Mouse (Mus musculus): Measurements from ENCODE around the gene Hivep1. TPM values are rescaled to one million over a fixed set of nuclear protein-coding genes. Genes with fewer than 3 reads are reported as not detected.

The Hivep1 gene
- total and polyA plus RNA-seq, 3 experiments, result 2.2 to 15.9 TPM; not detected in 1

DNA sequence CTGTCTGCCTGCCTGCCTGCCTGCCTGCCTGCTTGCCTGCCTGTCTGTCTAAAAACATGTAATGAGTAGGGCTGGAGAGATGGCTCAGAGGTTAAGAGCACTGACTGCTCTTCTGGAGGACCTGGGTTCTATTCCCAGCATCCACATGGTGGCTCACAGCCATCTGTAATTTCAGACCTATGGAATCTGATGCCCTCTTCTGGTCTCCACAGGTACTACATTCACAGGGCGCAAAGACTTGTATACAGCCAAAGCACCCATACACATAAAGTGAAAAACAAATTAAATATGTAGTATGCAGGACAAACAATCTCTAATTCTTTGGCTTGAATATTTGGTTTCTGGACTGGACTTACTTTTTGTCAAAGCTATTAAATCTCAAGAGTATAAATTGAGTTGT lies 46.7 kb downstream of the Hivep1 start:
- Histone ChIP-seq H3K9me3 (replicated peaks; ENCODE audit: insufficient read depth, low read length) (no peaks in the 10 kb centered on the region), H3K9ac (ENCODE audit: control insufficient read depth, low read depth, low read length, poor library complexity, severe bottlenecking) (no peak overlapping the region), H3K36me3 (ENCODE audit: control insufficient read depth in 1 of 2, insufficient read depth in 2 of 2, low read length in 2 of 2) (peaks cover 0 to 24% of the 10 kb centered on the region in 2 experiments; a peak in 2 of 4 replicates), H3K27ac (ENCODE audit: control insufficient read depth, low read depth, low read length) (no peak overlapping the region), H3K79me2 (ENCODE audit: control insufficient read depth, insufficient read depth, low read length, poor library complexity) (peaks cover 14% of the 10 kb centered on the region), H3K4me3 (ENCODE audit: control insufficient read depth in 1 of 2, insufficient read depth in 1 of 2, low read depth in 2 of 2, low read length in 2 of 2) (no peak overlapping the region), H3K4me1 (ENCODE audit: control insufficient read depth in 1 of 2, insufficient read depth in 2 of 2, low read length in 2 of 2) (peaks cover 24 to 31% of the 10 kb centered on the region in 2 experiments), H3K27me3 (ENCODE audit: control insufficient read depth in 1 of 2, insufficient read depth in 2 of 2, low read length in 2 of 2) (no peaks in the 10 kb centered on the region)
- peak; percentile 65 for DNase-seq (ENCODE audit: low read depth, low spot score)
- TF ChIP-seq SMC3 (IDR thresholded peaks at IDR 0.05; ENCODE audit: low read depth, low read length) (peak; percentile 39), ZC3H11A (IDR thresholded peaks at IDR 0.05; ENCODE audit: low read depth, low read length) (peak; percentile 16; the same call in 1 of the 2 replicates), CTCF (IDR thresholded peaks at IDR 0.05 in 2 of 3, conservative IDR thresholded peaks at IDR 0.05 in 1 of 3; ENCODE audit: control insufficient read depth in 1 of 3, insufficient read depth in 1 of 3, low read depth in 2 of 3, low read length in 3 of 3, poor library complexity in 1 of 3, severe bottlenecking in 1 of 3) (peak; percentile 22 to 48 (median 38); a peak in 4 of 6 replicates), USF2 (IDR thresholded peaks at IDR 0.05; ENCODE audit: borderline replicate concordance in 1 of 2, insufficient read depth in 1 of 2, low read depth in 1 of 2, low read length in 2 of 2) (no peak), RAD21 (IDR thresholded peaks at IDR 0.05; ENCODE audit: low read depth, low read length) (peak; percentile 39)

DNA sequence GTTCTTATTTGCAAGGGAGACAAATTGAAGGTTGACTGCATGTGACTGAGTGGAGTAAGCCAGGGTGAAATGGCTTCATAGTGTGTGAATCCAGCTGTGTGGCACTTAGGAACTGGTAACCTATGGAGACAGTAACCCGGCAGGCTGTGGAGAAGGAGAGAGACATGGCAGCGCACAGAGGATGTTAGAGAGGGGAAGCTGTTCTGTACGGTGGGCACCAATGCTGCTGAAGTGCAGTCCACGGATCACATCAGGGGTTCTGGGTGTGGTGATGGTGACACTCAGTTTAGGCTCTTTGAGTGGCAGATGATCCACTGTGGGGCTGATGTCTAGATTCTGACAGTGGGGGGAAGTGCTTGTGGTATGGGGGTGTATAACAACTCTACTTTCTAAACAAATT lies 47.7 kb downstream of the Hivep1 start:
- Histone ChIP-seq H3K36me3 (ENCODE audit: control insufficient read depth in 1 of 2, insufficient read depth in 2 of 2, low read length in 2 of 2) (peaks cover 0 to 22% of the 10 kb centered on the region in 2 experiments; a peak in 2 of 4 replicates), H3K9me3 (replicated peaks; ENCODE audit: insufficient read depth, low read length) (no peaks in the 10 kb centered on the region), H3K27ac (ENCODE audit: control insufficient read depth, low read depth, low read length) (no peak overlapping the region), H3K79me2 (ENCODE audit: control insufficient read depth, insufficient read depth, low read length, poor library complexity) (peaks cover 18% of the 10 kb centered on the region), H3K27me3 (ENCODE audit: control insufficient read depth in 1 of 2, insufficient read depth in 2 of 2, low read length in 2 of 2) (no peaks in the 10 kb centered on the region), H3K9ac (ENCODE audit: control insufficient read depth, low read depth, low read length, poor library complexity, severe bottlenecking) (no peak overlapping the region), H3K4me1 (ENCODE audit: control insufficient read depth in 1 of 2, insufficient read depth in 2 of 2, low read length in 2 of 2) (peaks cover 23 to 26% of the 10 kb centered on the region in 2 experiments), H3K4me3 (ENCODE audit: control insufficient read depth in 1 of 2, insufficient read depth in 1 of 2, low read depth in 2 of 2, low read length in 2 of 2) (no peak overlapping the region)
- DNase-seq (ENCODE audit: low read depth, low spot score), result no peak
- no peak for TF ChIP-seq GABPA (IDR thresholded peaks at IDR 0.05; ENCODE audit: low read depth, low read length)
- no peak for TF ChIP-seq UBTF (IDR thresholded peaks at IDR 0.05; ENCODE audit: borderline replicate concordance, insufficient read depth, low read depth, low read length)
- TF ChIP-seq NRF1 (IDR thresholded peaks at IDR 0.05; ENCODE audit: insufficient read depth, low read depth, low read length, poor library complexity, severe bottlenecking), result no peak

DNA sequence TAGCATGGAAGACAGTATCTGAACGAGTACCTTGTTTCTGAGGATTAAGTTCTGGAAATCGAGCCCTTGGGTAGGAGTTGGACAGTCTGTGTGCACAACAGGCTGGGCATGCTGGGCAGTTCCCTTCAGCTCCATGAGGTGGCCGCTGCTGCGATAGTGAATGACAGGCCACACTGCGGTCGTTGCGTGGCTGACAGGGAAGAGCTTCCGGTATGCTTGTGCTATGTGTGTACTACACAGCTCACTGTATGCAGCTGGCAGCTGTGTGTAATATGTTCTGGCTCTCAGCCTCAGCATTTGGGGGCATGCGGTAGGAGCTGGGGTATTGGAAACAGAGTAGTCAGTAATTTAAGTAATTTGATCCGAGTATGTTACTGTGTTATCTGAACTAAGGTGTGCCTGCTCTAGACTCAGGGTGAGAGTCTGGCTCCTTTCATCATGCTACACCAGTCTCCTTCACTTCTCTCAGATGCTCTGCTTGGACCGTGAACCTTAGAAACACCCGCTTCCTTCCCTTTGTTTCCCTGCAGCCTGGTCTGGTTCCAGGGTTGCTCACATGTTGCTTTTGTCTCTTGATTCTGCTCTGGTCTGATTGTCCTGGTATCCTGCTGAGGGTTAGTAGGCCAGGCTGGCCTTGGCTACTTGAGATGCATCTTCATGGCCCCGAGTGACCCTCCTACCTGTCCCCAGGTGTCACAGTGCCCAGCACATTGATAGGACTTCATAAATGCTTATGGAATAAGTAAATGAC lies 49.8 kb downstream of the Hivep1 start:
- H3K36me3 ChIP-seq (ENCODE audit: control insufficient read depth in 1 of 2, insufficient read depth in 2 of 2, low read length in 2 of 2), result peaks cover 0 to 9% of the 10 kb centered on the region in 2 experiments; a peak in 2 of 4 replicates
- DNase-seq (ENCODE audit: low read depth, low spot score), result peak; percentile 65
- no peak; the same call in 1 of the 2 replicates for TF ChIP-seq SIN3A (IDR thresholded peaks at IDR 0.05; ENCODE audit: low read length)
- no peak for TF ChIP-seq BHLHE40 (IDR thresholded peaks at IDR 0.05; ENCODE audit: borderline replicate concordance, low read depth, low read length)
- no peak for TF ChIP-seq MAX (IDR thresholded peaks at IDR 0.05; ENCODE audit: low read length)
- TF ChIP-seq MEF2A (IDR thresholded peaks at IDR 0.05; ENCODE audit: extremely low read depth, insufficient replicate concordance, low read depth, low read length, poor library complexity, severe bottlenecking), result no peak
- peaks cover 10% of the 10 kb centered on the region for H3K79me2 ChIP-seq (ENCODE audit: control insufficient read depth, insufficient read depth, low read length, poor library complexity)
- no peaks in the 10 kb centered on the region for H3K27me3 ChIP-seq (ENCODE audit: control insufficient read depth in 1 of 2, insufficient read depth in 2 of 2, low read length in 2 of 2)
- peak overlapping the region; percentile 28 for H3K9ac ChIP-seq (ENCODE audit: control insufficient read depth, low read depth, low read length, poor library complexity, severe bottlenecking)
- peaks cover 16 to 17% of the 10 kb centered on the region in 2 experiments for H3K4me1 ChIP-seq (ENCODE audit: control insufficient read depth in 1 of 2, insufficient read depth in 2 of 2, low read length in 2 of 2)
- peak overlapping the region; percentile 20 for H3K27ac ChIP-seq (ENCODE audit: control insufficient read depth, low read depth, low read length)
- no peaks in the 10 kb centered on the region for H3K9me3 ChIP-seq (replicated peaks; ENCODE audit: insufficient read depth, low read length)
- peak overlapping the region in 1 of 2 experiments; percentile 7; a peak in 1 of 4 replicates for H3K4me3 ChIP-seq (ENCODE audit: control insufficient read depth in 1 of 2, insufficient read depth in 1 of 2, low read depth in 2 of 2, low read length in 2 of 2)
